Mouse (Mus musculus) ES-Bruce4 (cell line): Measurements from ENCODE around the gene Araf. TPM values are rescaled to one million over a fixed set of nuclear protein-coding genes. Genes with fewer than 3 reads are reported as not detected.

ENCODE experiments used
- H3K27ac ChIP-seq: 2 replicates; pipeline ENCODE4 v1.5.1; 2012; ENCODE audit warnings: low read length, inconsistent platforms; ENCODE audit not compliant: insufficient read depth
- H3K27me3 ChIP-seq: 2 replicates; pipeline ENCODE4 v1.6.1; 2012; ENCODE audit warnings: mild to moderate bottlenecking, low read length, inconsistent platforms; ENCODE audit not compliant: control insufficient read depth, poor library complexity, insufficient read depth, severe bottlenecking
- H3K36me3 ChIP-seq: 2 replicates; pipeline ENCODE4 v1.6.1; 2012; ENCODE audit warnings: inconsistent platforms, mild to moderate bottlenecking, low read length, moderate library complexity; ENCODE audit not compliant: control insufficient read depth, poor library complexity, insufficient read depth, severe bottlenecking
- H3K4me1 ChIP-seq: one replicate; pipeline ENCODE4 v1.8.1; 2011; ENCODE audit warnings: low read length; ENCODE audit not compliant: control insufficient read depth, insufficient read depth
- H3K4me3 ChIP-seq: 2 replicates; pipeline ENCODE4 v1.5.1; 2011; ENCODE audit warnings: low read depth, mild to moderate bottlenecking, low read length
- H3K9ac ChIP-seq: 2 replicates; pipeline ENCODE4 v1.6.1; 2012; ENCODE audit warnings: low read depth, mild to moderate bottlenecking, inconsistent platforms; ENCODE audit not compliant: poor library complexity, severe bottlenecking
- H3K9me3 ChIP-seq: replicated peaks from 2 replicates; pipeline ENCODE4 v1.6.1; 2012; ENCODE audit warnings: mild to moderate bottlenecking, low read length, inconsistent platforms; ENCODE audit not compliant: control insufficient read depth, poor library complexity, insufficient read depth, severe bottlenecking
- CTCF ChIP-seq: IDR thresholded peaks from one replicate; pipeline ENCODE4 v1.8.1; 2011; ENCODE audit warnings: low read depth, low read length
- EP300 ChIP-seq: IDR thresholded peaks from 2 replicates; pipeline ENCODE4 v1.6.1; 2011; ENCODE audit warnings: low read depth, low read length; ENCODE audit not compliant: insufficient read depth
- POLR2A ChIP-seq: IDR thresholded peaks from one replicate; pipeline ENCODE4 v1.8.1; 2011; ENCODE audit warnings: low read length; ENCODE audit not compliant: insufficient read depth
- polyA plus RNA-seq: library from polyadenylated mRNA; stranded (reverse); fragments of >200 nt; gene quantifications from 2 replicates; pipeline ENCODE4 v1.2.4, GENCODE M21; 2011; ENCODE audit warnings: low read depth; ENCODE audit not compliant: missing spikeins, insufficient read depth, insufficient read length

Araf gene
- polyA plus RNA-seq, 1 experiment = 68.0 TPM

GRCm38 (mm10) chrX:20861453-20862104 is 64.0 kb downstream of the Araf start:
- no peak for TF ChIP-seq CTCF
- TF ChIP-seq EP300 = no peak
- no peak for TF ChIP-seq POLR2A
- Histone ChIP-seq H3K9ac (no peak overlapping the region), H3K9me3 (no peaks in the 10 kb centered on the region), H3K36me3 (peaks cover 6% of the 10 kb centered on the region; the same call in 1 of the 2 replicates), H3K4me1 (no peaks in the 10 kb centered on the region), H3K4me3 (no peak overlapping the region), H3K27me3 (no peaks in the 10 kb centered on the region), H3K27ac (peak overlapping the region; percentile 82; the same call in 1 of the 2 replicates)

- Histone ChIP-seq H3K36me3 (0 out of 2 replicates have a peak, but pooled peaks cover 5% of the 10 kb centered on the region), H3K27me3 (no peaks in the 10 kb centered on the region), H3K4me1 (no peaks in the 10 kb centered on the region), H3K4me3 (peak overlapping the region; percentile 48), H3K9ac (peak overlapping the region; percentile 61), H3K9me3 (no peaks in the 10 kb centered on the region), H3K27ac (peak overlapping the region; percentile 82)
- TF ChIP-seq CTCF (no peak), POLR2A (no peak), EP300 (no peak)
Observed at GRCm38 (mm10) chrX:20862105-20863065, 64.8 kb downstream of the Araf start.

- H3K27me3 ChIP-seq = no peaks in the 10 kb centered on the region
Observed at GRCm38 (mm10) chrX:20863161-20864101, 65.8 kb downstream of the Araf start.

GRCm38 (mm10) chrX:20868091-20868490 is 70.5 kb downstream of the Araf start:
- Histone ChIP-seq H3K36me3 (no peaks in the 10 kb centered on the region), H3K27ac (no peak overlapping the region), H3K9me3 (no peaks in the 10 kb centered on the region), H3K9ac (no peak overlapping the region), H3K27me3 (no peaks in the 10 kb centered on the region), H3K4me3 (no peak overlapping the region), H3K4me1 (peaks cover 2% of the 10 kb centered on the region)
- TF ChIP-seq EP300 (no peak), CTCF (no peak), POLR2A (no peak)

More at GRCm38 (mm10) chrX:20863161-20864101, 65.8 kb downstream of the Araf start:
- Histone ChIP-seq H3K27ac (no peak overlapping the region), H3K9ac (peak overlapping the region; percentile 61), H3K4me3 (peak overlapping the region; percentile 48), H3K36me3 (no peaks in the 10 kb centered on the region), H3K4me1 (no peaks in the 10 kb centered on the region), H3K9me3 (no peaks in the 10 kb centered on the region)
- TF ChIP-seq EP300 (no peak), POLR2A (no peak), CTCF (no peak)

- Histone ChIP-seq H3K9ac (no peak overlapping the region; the same call in 1 of the 2 replicates), H3K27ac (0 out of 2 replicates have a peak overlapping the region, but pooled peaks have one; percentile 52), H3K4me3 (no peak overlapping the region), H3K4me1 (peaks cover 2% of the 10 kb centered on the region), H3K36me3 (no peaks in the 10 kb centered on the region), H3K9me3 (no peaks in the 10 kb centered on the region), H3K27me3 (no peaks in the 10 kb centered on the region)
- TF ChIP-seq CTCF (no peak), POLR2A (no peak), EP300 (no peak)
Observed at GRCm38 (mm10) chrX:20869203-20869602, 71.6 kb downstream of the Araf start.
